Mouse (Mus musculus) intestine, embryonic 14.5 days (tissue): ENCODE measurements around the gene Ccdc88c. TPM values are rescaled to one million over a fixed set of nuclear protein-coding genes. Genes with fewer than 3 reads are reported as not detected.

Experiments used
- microRNA counts: library from miRNA; unstranded; fragments of <30 nt; microRNA quantifications from one replicate; lab custom pipeline; 2016
- microRNA-seq: library from miRNA; unstranded; fragments of <30 nt; microRNA quantifications from one replicate; pipeline ENCODE4, GENCODE M21; 2016
- polyA plus RNA-seq: library from polyadenylated mRNA; unstranded; fragments of >200 nt; fragmentation: Nextera tagmentation; extraction: Ambion mirVana; gene quantifications from 2 replicates; pipeline ENCODE4 v1.2.1, GENCODE M21; 2014

Ccdc88c gene
- polyA plus RNA-seq, 1 experiment from 2014 or later, result 15.2 TPM

MicroRNA genes within 50 kb of the gene (microRNA counts, 519-probe panel; counts per million panel counts)
- microRNA mmu-miR-1190 (lab: Ali Mortazavi, UCI), result not detected

Small RNAs within 50 kb of the gene (microRNA-seq; reads per million reads assigned to microRNA genes)
- gene Mir1190, result not detected

Other genes with a start within 250 kb of the Ccdc88c start
- 1.5 and 2.4 TPM in 2 replicates for gene Dglucy, start 250.0 kb downstream of the Ccdc88c start, polyA plus RNA-seq
- gene Gpr68, start 120.9 kb downstream of the Ccdc88c start, polyA plus RNA-seq, result 0.17 and 0.53 TPM in 2 replicates
- gene Ppp4r3a, start 54.6 kb upstream of the Ccdc88c start, polyA plus RNA-seq, result 45.5 TPM in 2 replicates